Mouse (Mus musculus): ENCODE data around the gene Zfp706. TPM values are rescaled to one million over a fixed set of nuclear protein-coding genes. Genes with fewer than 3 reads are reported as not detected.

Gene Zfp706
- total and polyA plus RNA-seq, 2 experiments: 22.5 TPM

GRCm38 (mm10) chr15:36984921-36985566 is 22.5 kb downstream of the Zfp706 start:
- Histone ChIP-seq H3K4me1 (ENCODE audit: control insufficient read depth, insufficient read depth, low read length) (peaks cover 10% of the 10 kb centered on the region), H3K4me3 (ENCODE audit: insufficient read depth, low read depth, low read length) (no peak overlapping the region), H3K27me3 (ENCODE audit: control insufficient read depth, insufficient read depth, low read length) (no peaks in the 10 kb centered on the region), H3K79me2 (ENCODE audit: control insufficient read depth, insufficient read depth, low read length) (no peaks in the 10 kb centered on the region), H3K36me3 (ENCODE audit: control insufficient read depth, insufficient read depth, low read length) (no peaks in the 10 kb centered on the region), H3K9ac (ENCODE audit: low read depth, low read length) (no peak overlapping the region), H3K27ac (replicated peaks; ENCODE audit: insufficient read depth, low read depth, low read length) (no peak overlapping the region)
- no peak for TF ChIP-seq POLR2A (IDR thresholded peaks at IDR 0.05; ENCODE audit: extremely low read depth, insufficient read depth, low read length)
- no peak for TF ChIP-seq CTCF (IDR thresholded peaks at IDR 0.05; ENCODE audit: low read depth, low read length)
- no peak for DNase-seq (ENCODE audit: extremely low read depth, low read depth, low spot score)
- WGBS: 85% methylated on average over 1 of the region's 1 CpGs

GRCm38 (mm10) chr15:36983455-36983854 is 24.1 kb downstream of the Zfp706 start:
- no peaks in the 10 kb centered on the region for H3K79me2 ChIP-seq (ENCODE audit: control insufficient read depth, insufficient read depth, low read length)
- no peaks in the 10 kb centered on the region for H3K27me3 ChIP-seq (ENCODE audit: control insufficient read depth, insufficient read depth, low read length)
- no peaks in the 10 kb centered on the region for H3K36me3 ChIP-seq (ENCODE audit: control insufficient read depth, insufficient read depth, low read length)
- peak; percentile 67 for DNase-seq (ENCODE audit: extremely low read depth, low read depth, low spot score)
- WGBS: 33% methylated on average over 3 of the region's 3 CpGs
- peak overlapping the region; percentile 48 for H3K27ac ChIP-seq (replicated peaks; ENCODE audit: insufficient read depth, low read depth, low read length)
- H3K4me1 ChIP-seq (ENCODE audit: control insufficient read depth, insufficient read depth, low read length): peaks cover 12% of the 10 kb centered on the region
- H3K4me3 ChIP-seq (ENCODE audit: insufficient read depth, low read depth, low read length): no peak overlapping the region
- H3K9ac ChIP-seq (ENCODE audit: low read depth, low read length): no peak overlapping the region; the same call in 1 of the 2 replicates
- TF ChIP-seq POLR2A (IDR thresholded peaks at IDR 0.05; ENCODE audit: extremely low read depth, insufficient read depth, low read length): no peak
- no peak for TF ChIP-seq CTCF (IDR thresholded peaks at IDR 0.05; ENCODE audit: low read depth, low read length)

- Histone ChIP-seq H3K4me1 (ENCODE audit: control insufficient read depth, insufficient read depth, low read length) (peaks cover 19% of the 10 kb centered on the region), H3K79me2 (ENCODE audit: control insufficient read depth, insufficient read depth, low read length) (no peaks in the 10 kb centered on the region), H3K4me3 (ENCODE audit: insufficient read depth, low read depth, low read length) (no peak overlapping the region), H3K27ac (replicated peaks; ENCODE audit: insufficient read depth, low read depth, low read length) (no peak overlapping the region), H3K27me3 (ENCODE audit: control insufficient read depth, insufficient read depth, low read length) (no peaks in the 10 kb centered on the region), H3K36me3 (ENCODE audit: control insufficient read depth, insufficient read depth, low read length) (no peaks in the 10 kb centered on the region), H3K9ac (ENCODE audit: low read depth, low read length) (no peak overlapping the region)
- DNase-seq (ENCODE audit: extremely low read depth, low read depth, low spot score): no peak
- 56% methylated on average over 8 of the region's 8 CpGs for WGBS
- TF ChIP-seq POLR2A (IDR thresholded peaks at IDR 0.05; ENCODE audit: extremely low read depth, insufficient read depth, low read length) (no peak), CTCF (IDR thresholded peaks at IDR 0.05; ENCODE audit: low read depth, low read length) (no peak)
Observed at GRCm38 (mm10) chr15:36980238-36980637, 27.3 kb downstream of the Zfp706 start.

GRCm38 (mm10) chr15:36979488-36980201 is 27.9 kb downstream of the Zfp706 start:
- no peaks in the 10 kb centered on the region for H3K36me3 ChIP-seq (ENCODE audit: control insufficient read depth, insufficient read depth, low read length)
- TF ChIP-seq CTCF (IDR thresholded peaks at IDR 0.05; ENCODE audit: low read depth, low read length) (peak; percentile 60), POLR2A (IDR thresholded peaks at IDR 0.05; ENCODE audit: extremely low read depth, insufficient read depth, low read length) (no peak)
- no peaks in the 10 kb centered on the region for H3K27me3 ChIP-seq (ENCODE audit: control insufficient read depth, insufficient read depth, low read length)
- 23% methylated on average over 20 of the region's 20 CpGs for WGBS
- no peaks in the 10 kb centered on the region for H3K79me2 ChIP-seq (ENCODE audit: control insufficient read depth, insufficient read depth, low read length)
- no peak for DNase-seq (ENCODE audit: extremely low read depth, low read depth, low spot score)
- H3K9ac ChIP-seq (ENCODE audit: low read depth, low read length): no peak overlapping the region
- peaks cover 22% of the 10 kb centered on the region for H3K4me1 ChIP-seq (ENCODE audit: control insufficient read depth, insufficient read depth, low read length)
- no peak overlapping the region for H3K27ac ChIP-seq (replicated peaks; ENCODE audit: insufficient read depth, low read depth, low read length)
- peak overlapping the region; percentile 14; the same call in 1 of the 2 replicates for H3K4me3 ChIP-seq (ENCODE audit: insufficient read depth, low read depth, low read length)

- Histone ChIP-seq H3K4me3 (ENCODE audit: insufficient read depth, low read depth, low read length) (no peak overlapping the region), H3K27me3 (ENCODE audit: control insufficient read depth, insufficient read depth, low read length) (no peaks in the 10 kb centered on the region), H3K79me2 (ENCODE audit: control insufficient read depth, insufficient read depth, low read length) (no peaks in the 10 kb centered on the region), H3K36me3 (ENCODE audit: control insufficient read depth, insufficient read depth, low read length) (no peaks in the 10 kb centered on the region), H3K27ac (replicated peaks; ENCODE audit: insufficient read depth, low read depth, low read length) (no peak overlapping the region), H3K9ac (ENCODE audit: low read depth, low read length) (no peak overlapping the region), H3K4me1 (ENCODE audit: control insufficient read depth, insufficient read depth, low read length) (peaks cover 27% of the 10 kb centered on the region)
- 60% methylated on average over 5 of the region's 5 CpGs for WGBS
- DNase-seq (ENCODE audit: extremely low read depth, low read depth, low spot score): no peak
- TF ChIP-seq POLR2A (IDR thresholded peaks at IDR 0.05; ENCODE audit: extremely low read depth, insufficient read depth, low read length) (no peak), CTCF (IDR thresholded peaks at IDR 0.05; ENCODE audit: low read depth, low read length) (no peak)
Observed at GRCm38 (mm10) chr15:36979159-36979487, 28.4 kb downstream of the Zfp706 start.

- no peak overlapping the region for H3K27ac ChIP-seq (replicated peaks; ENCODE audit: insufficient read depth, low read depth, low read length)
- H3K27me3 ChIP-seq (ENCODE audit: control insufficient read depth, insufficient read depth, low read length): no peaks in the 10 kb centered on the region
- WGBS: 93% methylated on average over 8 of the region's 8 CpGs
- H3K4me1 ChIP-seq (ENCODE audit: control insufficient read depth, insufficient read depth, low read length): peaks cover 17% of the 10 kb centered on the region
- H3K4me3 ChIP-seq (ENCODE audit: insufficient read depth, low read depth, low read length): no peak overlapping the region
- no peak overlapping the region for H3K9ac ChIP-seq (ENCODE audit: low read depth, low read length)
- no peaks in the 10 kb centered on the region for H3K79me2 ChIP-seq (ENCODE audit: control insufficient read depth, insufficient read depth, low read length)
- H3K36me3 ChIP-seq (ENCODE audit: control insufficient read depth, insufficient read depth, low read length): no peaks in the 10 kb centered on the region
- no peak for DNase-seq (ENCODE audit: extremely low read depth, low read depth, low spot score)
- TF ChIP-seq POLR2A (IDR thresholded peaks at IDR 0.05; ENCODE audit: extremely low read depth, insufficient read depth, low read length) (no peak), CTCF (IDR thresholded peaks at IDR 0.05; ENCODE audit: low read depth, low read length) (no peak)
Observed at GRCm38 (mm10) chr15:36977823-36978222, 29.8 kb downstream of the Zfp706 start.
